Mouse (Mus musculus) thymus, adult 2 months (tissue): Measurements from ENCODE around the gene 9230102O04Rik.

Experiments used
- CTCF ChIP-seq: fragments of 200-500 bp; IDR thresholded peaks from 2 replicates; pipeline ENCODE4 v1.5.1; 2012; ENCODE audit warnings: mild to moderate bottlenecking, control low read depth, low read length, moderate library complexity, borderline replicate concordance; ENCODE audit not compliant: control insufficient read depth, poor library complexity, insufficient read depth; ENCODE audit errors: extremely low read depth
- POLR2A ChIP-seq: fragments of 200-500 bp; IDR thresholded peaks from 2 replicates; pipeline ENCODE4 v1.6.1; 2012; ENCODE audit warnings: mild to moderate bottlenecking, low read length, control low read depth, moderate library complexity; ENCODE audit not compliant: control insufficient read depth, poor library complexity, insufficient read depth; ENCODE audit errors: extremely low read depth

DNA sequence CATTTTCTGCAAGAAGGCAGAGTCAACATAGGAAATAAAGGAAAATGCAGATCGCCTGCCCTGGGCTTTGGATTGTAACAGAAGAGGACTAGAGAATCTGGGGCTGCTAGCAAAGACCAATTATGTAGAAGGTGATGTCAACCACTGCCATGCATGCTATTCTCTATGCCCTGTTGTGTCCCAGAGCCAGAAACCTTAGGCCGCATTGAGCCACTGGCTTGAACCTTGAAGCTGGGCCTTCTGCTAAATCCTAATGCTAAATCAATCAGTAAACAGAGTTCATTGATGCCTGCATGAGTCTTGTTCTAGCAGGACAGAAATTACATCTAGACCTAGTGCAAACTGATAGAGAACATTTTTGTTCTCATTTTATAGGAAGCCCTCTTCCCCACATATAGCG, 3.3 kb downstream of the 9230102O04Rik start:
- TF ChIP-seq CTCF (no peak), POLR2A (no peak)
